Mouse (Mus musculus) liver, embryonic 14.5 days (tissue): ENCODE measurements around the gene Fcf1. TPM values are rescaled to one million over a fixed set of nuclear protein-coding genes. Genes with fewer than 3 reads are reported as not detected.

Experiments
- ATAC-seq: fragments of 200-750 bp; cut with Nextera tagmentation; 2 replicates; pipeline ENCODE4 v1.8.0; 2017; ENCODE audit warnings: moderate number of reproducible peaks, mild to moderate bottlenecking, moderate library complexity; ENCODE audit not compliant: insufficient read depth
- DNase-seq, 3 experiments: peaks; one replicate each; pipeline ENCODE4 v3.0.0-alpha.2; 2012 to 2013; ENCODE audit warnings: low read depth in 3 of 3, low spot score in 3 of 3
- H3K27ac ChIP-seq: fragments of 300-500 bp; sonication (generic); 2 replicates; pipeline ENCODE4 v1.5.1; 2014; ENCODE audit warnings: moderate library complexity, mild to moderate bottlenecking, control low read depth, inconsistent platforms
- H3K27me3 ChIP-seq: fragments of 300-500 bp; sonication (generic); 2 replicates; pipeline ENCODE4 v1.6.1; 2014; ENCODE audit warnings: mild to moderate bottlenecking, low read length, moderate library complexity; ENCODE audit not compliant: control insufficient read depth, insufficient read depth
- H3K36me3 ChIP-seq: fragments of 300-500 bp; sonication (generic); replicated peaks from 2 replicates; pipeline ENCODE4 v1.6.1; 2014; ENCODE audit warnings: low read depth; ENCODE audit not compliant: control insufficient read depth, insufficient read depth
- H3K4me1 ChIP-seq, 2 experiments: fragments of 200-500 bp in 1 of 2; fragments of 300-500 bp in 1 of 2; sonication (generic) in 1 of 2; replicated peaks; 2 replicates each; pipeline ENCODE4 v1.6.1; 2012 to 2014; ENCODE audit warnings: antibody characterized with exemption in 1 of 2, inconsistent platforms in 1 of 2, low read length in 1 of 2; ENCODE audit not compliant: control insufficient read depth in 2 of 2, insufficient read depth in 2 of 2
- H3K4me2 ChIP-seq: fragments of 300-500 bp; sonication (generic); 2 replicates; pipeline ENCODE4 v1.6.1; 2014; ENCODE audit warnings: low read depth, mild to moderate bottlenecking, control low read depth, moderate library complexity
- H3K4me3 ChIP-seq, 2 experiments: fragments of 200-500 bp in 1 of 2; fragments of 300-500 bp in 1 of 2; sonication (generic) in 1 of 2; 2 replicates each; pipeline ENCODE4 v1.5.1; 2012 to 2014; ENCODE audit warnings: low read depth in 2 of 2, low read length in 2 of 2, mild to moderate bottlenecking in 2 of 2, control low read depth in 1 of 2, inconsistent platforms in 1 of 2, moderate library complexity in 1 of 2; ENCODE audit not compliant: insufficient read depth in 1 of 2
- H3K9ac ChIP-seq: fragments of 300-500 bp; sonication (generic); replicated peaks from 2 replicates; pipeline ENCODE4 v1.6.1; 2014; ENCODE audit warnings: mild to moderate bottlenecking, control low read depth, moderate library complexity
- H3K9me3 ChIP-seq: fragments of 300-500 bp; sonication (generic); 2 replicates; pipeline ENCODE4 v1.6.1; 2016; ENCODE audit warnings: low read length, mixed read lengths; ENCODE audit not compliant: control insufficient read depth
- CTCF ChIP-seq: IDR thresholded peaks from 2 replicates; pipeline ENCODE4 v1.5.1; 2016; ENCODE audit warnings: antibody characterized with exemption, low read depth, control low read depth
- EP300 ChIP-seq: IDR thresholded peaks from 2 replicates; pipeline ENCODE4 v1.6.1; 2016; ENCODE audit warnings: antibody characterized with exemption, low read depth
- WGBS: fragments of 180-500 bp; shearing (Covaris S2); extraction: QIAGEN DNeasy Blood & Tissue Kit; methylation state at CpG from one replicate; pipeline ENCODE4 v1.1.7; 2014; ENCODE audit not compliant: insufficient replicate concordance; 5-methylcytosine and 5-hydroxymethylcytosine counted together
- polyA plus RNA-seq, 2 experiments: library from polyadenylated mRNA; depleted of rRNA in 1 of 2; stranded (reverse) in 1 of 2; unstranded in 1 of 2; fragments of >200 nt; fragmentation: Nextera tagmentation in 1 of 2; extraction: Ambion mirVana in 1 of 2; gene quantifications; 2 replicates each; pipeline versions ENCODE4 v1.2.1 to v1.2.3; 2012 to 2014

Fcf1 gene
- polyA plus RNA-seq, 2 experiments = 86.1 to 102 TPM

GRCm38 (mm10) chr12:84962606-84963005 is 8.1 kb upstream of the Fcf1 start:
- peaks cover 21 to 32% of the 10 kb centered on the region in 2 experiments for H3K4me1 ChIP-seq
- peak overlapping the region; percentile 96 for H3K27ac ChIP-seq
- 12% methylated on average over 7 of the region's 7 CpGs for WGBS
- H3K9ac ChIP-seq = peak overlapping the region; percentile 65
- peaks cover 35% of the 10 kb centered on the region for H3K36me3 ChIP-seq
- TF ChIP-seq CTCF (no peak), EP300 (peak; percentile 78)
- no peaks in the 10 kb centered on the region for H3K27me3 ChIP-seq
- H3K4me3 ChIP-seq = peak overlapping the region; percentile 31
- no peaks in the 10 kb centered on the region for H3K9me3 ChIP-seq
- peak overlapping the region; percentile 72 for H3K4me2 ChIP-seq
- peak; percentile 71 to 77 (median 73) for DNase-seq
- ATAC-seq = peak; percentile 99

- peaks cover 13 to 17% of the 10 kb centered on the region in 2 experiments for H3K4me1 ChIP-seq
- peak; percentile 72 for ATAC-seq
- TF ChIP-seq CTCF (no peak), EP300 (peak; percentile 48)
Observed at GRCm38 (mm10) chr12:84968831-84969655, 1.7 kb upstream of the Fcf1 start.

GRCm38 (mm10) chr12:84969656-84970427 is 855 bp upstream of the Fcf1 start:
- peak overlapping the region; percentile 92 for H3K27ac ChIP-seq

More at GRCm38 (mm10) chr12:84968831-84969655, 1.7 kb upstream of the Fcf1 start:
- 32% methylated on average over 16 of the region's 16 CpGs for WGBS
- Histone ChIP-seq H3K36me3 (peaks cover 24% of the 10 kb centered on the region), H3K4me2 (peak overlapping the region; percentile 95), H3K4me3 (peak overlapping the region; percentile 83 to 98), H3K27me3 (no peaks in the 10 kb centered on the region), H3K9ac (peak overlapping the region; percentile 89), H3K27ac (peak overlapping the region; percentile 92), H3K9me3 (no peaks in the 10 kb centered on the region)
- peak; percentile 47 to 51 (median 49) for DNase-seq

GRCm38 (mm10) chr12:84979264-84979862 is 8.7 kb downstream of the Fcf1 start:
- ATAC-seq (no peak), DNase-seq (no peak)
- H3K27me3 ChIP-seq = no peaks in the 10 kb centered on the region

More at GRCm38 (mm10) chr12:84969656-84970427, 855 bp upstream of the Fcf1 start:
- ATAC-seq = peak; percentile 8; the same call in 1 of the 2 replicates
- Histone ChIP-seq H3K36me3 (peaks cover 25% of the 10 kb centered on the region), H3K9ac (peak overlapping the region; percentile 89), H3K9me3 (no peaks in the 10 kb centered on the region), H3K27me3 (no peaks in the 10 kb centered on the region), H3K4me3 (peak overlapping the region; percentile 83 to 98), H3K4me1 (peaks cover 13 to 15% of the 10 kb centered on the region in 2 experiments), H3K4me2 (peak overlapping the region; percentile 95)
- 15% methylated on average over 15 of the region's 15 CpGs for WGBS
- DNase-seq = peak in 2 of 3 experiments; percentile 7 to 24
- TF ChIP-seq CTCF (no peak), EP300 (no peak)

More at GRCm38 (mm10) chr12:84979264-84979862, 8.7 kb downstream of the Fcf1 start:
- 72% methylated on average over 2 of the region's 2 CpGs for WGBS
- Histone ChIP-seq H3K36me3 (peaks cover 56% of the 10 kb centered on the region), H3K4me2 (no peak overlapping the region), H3K4me1 (no peaks in the 10 kb centered on the region), H3K9ac (no peak overlapping the region), H3K9me3 (no peaks in the 10 kb centered on the region), H3K4me3 (no peak overlapping the region), H3K27ac (no peak overlapping the region)
- TF ChIP-seq EP300 (no peak), CTCF (no peak)
